Comparison of ENCODE assay signal across 27 mouse cellular contexts in genomic region chr2:52974056-52974455, GRCm38 (mm10).
"Had no signal": no experiment of that assay in that cellular context is flagged by ENCODE, and none has a peak within 500 bp of the region (broad histone marks: within the 10 kb centered on the region; RNA-seq: fewer than 3 reads in every experiment).

No protein-coding gene starts in this region.

- ATAC-seq: forebrain, embryonic 13.5 days; forebrain, embryonic 14.5 days; forebrain, embryonic 15.5 days; forebrain, embryonic 16.5 days; forebrain, postnatal 0 days had no signal

- H3K4me3 ChIP-seq: embryonic facial prominence, embryonic 10.5 days; embryonic facial prominence, embryonic 12.5 days; embryonic facial prominence, embryonic 13.5 days; embryonic facial prominence, embryonic 15.5 days; erythroblast, embryonic 14.5 days; forebrain, embryonic 10.5 days; forebrain, embryonic 12.5 days; forebrain, embryonic 13.5 days; forebrain, embryonic 15.5 days; gastrocnemius, adult 2 months had no signal

- H3K27ac ChIP-seq: embryonic facial prominence, embryonic 10.5 days; embryonic facial prominence, embryonic 12.5 days; embryonic facial prominence, embryonic 13.5 days; embryonic facial prominence, embryonic 15.5 days; forebrain, embryonic 10.5 days; forebrain, embryonic 12.5 days; forebrain, embryonic 13.5 days; forebrain, embryonic 15.5 days; gastrocnemius, adult 2 months had no signal

- DNase-seq: cerebellum, adult 2 months; cerebellum, adult 8-10 months; cerebellum, adult 9-10 months; cerebellum, adult 9-11 months; cerebellum, postnatal 10 days; cerebellum, postnatal 14 days; cerebellum, postnatal 25 days; cerebellum, postnatal 36 days; embryo, embryonic 11 days; forebrain, postnatal 0 days; gastrocnemius, adult 2 months; gastrocnemius, postnatal 10 days; gastrocnemius, postnatal 14 days; gastrocnemius, postnatal 25 days; gastrocnemius, postnatal 36 days; heart, adult 18-20 months had no signal

- H3K9me3 ChIP-seq: embryonic facial prominence, embryonic 10.5 days; embryonic facial prominence, embryonic 12.5 days; embryonic facial prominence, embryonic 13.5 days; embryonic facial prominence, embryonic 15.5 days; forebrain, embryonic 10.5 days; forebrain, embryonic 12.5 days; forebrain, embryonic 13.5 days; forebrain, embryonic 15.5 days had no signal

- H3K9ac ChIP-seq: embryonic facial prominence, embryonic 12.5 days; embryonic facial prominence, embryonic 13.5 days; embryonic facial prominence, embryonic 15.5 days; forebrain, embryonic 12.5 days; forebrain, embryonic 13.5 days; forebrain, embryonic 15.5 days; forebrain, postnatal 0 days had no signal

- H3K36me3 ChIP-seq: embryonic facial prominence, embryonic 10.5 days; embryonic facial prominence, embryonic 12.5 days; embryonic facial prominence, embryonic 13.5 days; embryonic facial prominence, embryonic 15.5 days; forebrain, embryonic 10.5 days; forebrain, embryonic 12.5 days; forebrain, embryonic 15.5 days had no signal

- H3K27me3 ChIP-seq: embryonic facial prominence, embryonic 12.5 days; embryonic facial prominence, embryonic 13.5 days; embryonic facial prominence, embryonic 15.5 days; forebrain, embryonic 12.5 days; forebrain, embryonic 13.5 days; forebrain, embryonic 15.5 days had no signal

- H3K4me2 ChIP-seq: embryonic facial prominence, embryonic 12.5 days; embryonic facial prominence, embryonic 13.5 days; embryonic facial prominence, embryonic 15.5 days; forebrain, embryonic 12.5 days; forebrain, embryonic 13.5 days; forebrain, embryonic 15.5 days had no signal
